Mouse (Mus musculus): ENCODE measurements around the gene Pdzrn4. TPM values are rescaled to one million over a fixed set of nuclear protein-coding genes. Genes with fewer than 3 reads are reported as not detected.

The Pdzrn4 gene
- polyA plus RNA-seq, 1 experiment from 2014 or later: 3.2 TPM

DNA sequence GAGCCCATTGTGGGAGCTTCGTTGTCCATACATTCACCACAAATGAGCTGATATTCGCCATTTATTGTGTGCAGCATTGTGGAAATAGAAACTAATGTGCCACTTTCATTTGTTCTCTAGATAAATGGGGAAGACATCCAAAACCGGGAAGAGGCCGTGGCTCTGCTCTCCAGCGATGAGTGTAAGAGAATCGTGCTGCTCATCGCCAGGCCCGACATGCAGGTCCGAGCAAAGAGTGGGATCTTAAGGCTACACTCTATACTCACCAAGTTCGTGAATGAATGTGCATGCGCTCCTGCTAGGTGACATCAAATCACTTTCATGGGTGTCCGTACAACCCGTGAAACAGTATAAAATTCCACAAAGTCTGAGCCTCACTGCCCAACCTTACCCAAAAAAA lies 355.9 kb downstream of the Pdzrn4 start:
- Histone ChIP-seq H3K36me3 (ENCODE audit: control insufficient read depth, insufficient read depth, low read length) (no peaks in the 10 kb centered on the region), H3K4me1 (replicated peaks; ENCODE audit: control insufficient read depth, insufficient read depth, low read length) (peaks cover 2% of the 10 kb centered on the region; the same call in 1 of the 2 replicates), H3K27me3 (ENCODE audit: control insufficient read depth, insufficient read depth, low read length) (no peaks in the 10 kb centered on the region), H3K4me3 (ENCODE audit: low read depth, low read length) (no peak overlapping the region), H3K27ac (ENCODE audit: low read depth, low read length) (no peak overlapping the region), H3K9ac (ENCODE audit: low read length) (no peak overlapping the region), H3K9me3 (ENCODE audit: control insufficient read depth, low read length) (no peaks in the 10 kb centered on the region), H3K4me2 (ENCODE audit: low read depth, low read length, severe bottlenecking) (no peak overlapping the region)
- ATAC-seq (replicated peaks; ENCODE audit: low FRiP score) (no peak), DNase-seq (ENCODE audit: low spot score) (no peak)
- 92% methylated on average over 13 of the region's 13 CpGs for WGBS

DNA sequence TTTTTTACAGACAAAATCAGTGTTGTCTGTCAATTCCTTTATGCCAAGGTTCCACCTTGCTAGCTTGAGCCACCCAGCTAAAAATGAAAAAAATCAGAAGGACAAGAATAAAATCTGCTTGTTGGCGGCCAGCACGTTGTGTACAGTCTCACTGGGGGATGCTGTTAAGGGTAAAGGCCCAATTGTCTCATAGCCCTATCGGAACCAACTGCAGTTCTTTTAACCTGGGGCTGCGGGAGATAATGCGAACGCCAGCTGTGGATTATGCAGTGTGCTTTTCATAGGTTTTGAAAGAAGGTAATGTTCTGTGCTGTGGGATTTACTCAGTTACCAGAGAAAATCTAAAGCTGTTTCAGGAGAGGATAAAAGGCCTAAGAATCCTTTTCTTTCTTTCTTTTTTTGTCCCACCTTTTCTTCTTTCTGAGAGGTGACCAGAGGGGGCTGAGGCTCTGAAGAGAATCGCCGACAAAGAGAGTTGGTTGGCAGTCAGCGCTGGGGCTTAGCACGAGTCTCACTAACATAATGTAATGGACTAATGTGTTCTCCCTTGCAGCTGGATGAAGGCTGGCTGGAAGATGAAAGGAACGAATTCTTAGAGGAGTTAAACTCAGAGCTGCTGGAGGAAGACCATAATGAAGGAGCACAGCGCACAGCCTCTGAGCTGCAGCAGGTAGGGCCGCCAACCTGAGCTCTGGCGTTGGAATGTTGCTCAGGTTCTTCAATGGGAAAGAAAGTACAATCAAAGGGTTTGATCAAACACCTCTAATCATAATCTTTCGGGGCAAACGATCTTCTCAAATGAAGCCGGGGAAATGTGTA lies 360.6 kb downstream of the Pdzrn4 start:
- Histone ChIP-seq H3K27ac (ENCODE audit: low read depth, low read length) (no peak overlapping the region), H3K9me3 (ENCODE audit: control insufficient read depth, low read length) (no peaks in the 10 kb centered on the region), H3K4me3 (ENCODE audit: low read depth, low read length) (no peak overlapping the region), H3K4me1 (replicated peaks; ENCODE audit: control insufficient read depth, insufficient read depth, low read length) (no peaks in the 10 kb centered on the region; the same call in 1 of the 2 replicates), H3K4me2 (ENCODE audit: low read depth, low read length, severe bottlenecking) (no peak overlapping the region), H3K9ac (ENCODE audit: low read length) (no peak overlapping the region), H3K27me3 (ENCODE audit: control insufficient read depth, insufficient read depth, low read length) (no peaks in the 10 kb centered on the region), H3K36me3 (ENCODE audit: control insufficient read depth, insufficient read depth, low read length) (no peaks in the 10 kb centered on the region)
- ATAC-seq (replicated peaks; ENCODE audit: low FRiP score): peak; percentile 62
- DNase-seq (ENCODE audit: low spot score): no peak
- 15% methylated on average over 17 of the region's 17 CpGs for WGBS

DNA sequence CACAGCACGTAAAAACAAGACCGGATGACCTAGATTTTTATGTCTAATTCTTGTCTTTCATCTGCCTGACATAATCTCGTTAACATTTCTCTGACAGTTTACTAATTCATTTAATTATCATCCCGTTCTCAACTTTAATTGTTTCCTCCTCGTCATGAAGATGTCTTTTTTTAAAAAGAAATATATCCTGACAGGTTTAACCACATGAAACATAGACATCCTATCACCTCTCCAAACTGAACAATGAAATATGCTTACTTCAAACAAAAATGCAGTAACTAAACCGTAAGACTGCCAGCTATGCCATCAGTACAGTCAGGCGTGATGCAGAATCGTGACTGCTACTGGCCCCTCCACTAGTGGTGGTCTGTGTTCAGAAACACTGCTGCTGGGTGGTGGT lies 362.3 kb downstream of the Pdzrn4 start:
- Histone ChIP-seq H3K9me3 (ENCODE audit: control insufficient read depth, low read length) (no peaks in the 10 kb centered on the region), H3K4me3 (ENCODE audit: low read depth, low read length) (no peak overlapping the region), H3K36me3 (ENCODE audit: control insufficient read depth, insufficient read depth, low read length) (no peaks in the 10 kb centered on the region), H3K27ac (ENCODE audit: low read depth, low read length) (no peak overlapping the region), H3K27me3 (ENCODE audit: control insufficient read depth, insufficient read depth, low read length) (no peaks in the 10 kb centered on the region), H3K4me1 (replicated peaks; ENCODE audit: control insufficient read depth, insufficient read depth, low read length) (no peaks in the 10 kb centered on the region; the same call in 1 of the 2 replicates), H3K9ac (ENCODE audit: low read length) (no peak overlapping the region), H3K4me2 (ENCODE audit: low read depth, low read length, severe bottlenecking) (no peak overlapping the region)
- 74% methylated on average over 8 of the region's 8 CpGs for WGBS
- ATAC-seq (replicated peaks; ENCODE audit: low FRiP score): no peak
- DNase-seq (ENCODE audit: low spot score): no peak

DNA sequence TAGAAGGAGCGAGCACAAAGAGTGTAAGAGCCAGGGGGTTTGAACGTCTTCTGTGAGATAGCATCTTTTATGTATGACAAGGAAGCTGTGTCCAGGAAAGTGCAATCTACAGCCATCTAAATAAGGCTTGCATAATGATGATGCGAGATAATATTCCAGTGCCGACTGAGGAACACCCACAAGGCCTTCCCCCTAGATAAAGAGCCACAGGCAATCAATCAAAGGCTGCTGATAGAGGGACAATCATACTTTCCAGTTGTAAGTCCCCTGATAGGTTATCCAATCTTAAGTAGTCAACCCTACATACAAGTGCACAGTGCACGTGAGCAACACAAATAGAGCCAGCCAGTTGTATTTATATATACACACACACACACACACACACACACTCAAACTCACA lies 366.6 kb downstream of the Pdzrn4 start:
- Histone ChIP-seq H3K4me3 (ENCODE audit: low read depth, low read length) (no peak overlapping the region), H3K9ac (ENCODE audit: low read length) (no peak overlapping the region), H3K27ac (ENCODE audit: low read depth, low read length) (no peak overlapping the region), H3K27me3 (ENCODE audit: control insufficient read depth, insufficient read depth, low read length) (no peaks in the 10 kb centered on the region), H3K4me1 (replicated peaks; ENCODE audit: control insufficient read depth, insufficient read depth, low read length) (no peaks in the 10 kb centered on the region), H3K4me2 (ENCODE audit: low read depth, low read length, severe bottlenecking) (no peak overlapping the region), H3K9me3 (ENCODE audit: control insufficient read depth, low read length) (no peaks in the 10 kb centered on the region), H3K36me3 (ENCODE audit: control insufficient read depth, insufficient read depth, low read length) (no peaks in the 10 kb centered on the region)
- 86% methylated on average over 5 of the region's 5 CpGs for WGBS
- ATAC-seq (replicated peaks; ENCODE audit: low FRiP score) (no peak), DNase-seq (ENCODE audit: low spot score) (no peak)

DNA sequence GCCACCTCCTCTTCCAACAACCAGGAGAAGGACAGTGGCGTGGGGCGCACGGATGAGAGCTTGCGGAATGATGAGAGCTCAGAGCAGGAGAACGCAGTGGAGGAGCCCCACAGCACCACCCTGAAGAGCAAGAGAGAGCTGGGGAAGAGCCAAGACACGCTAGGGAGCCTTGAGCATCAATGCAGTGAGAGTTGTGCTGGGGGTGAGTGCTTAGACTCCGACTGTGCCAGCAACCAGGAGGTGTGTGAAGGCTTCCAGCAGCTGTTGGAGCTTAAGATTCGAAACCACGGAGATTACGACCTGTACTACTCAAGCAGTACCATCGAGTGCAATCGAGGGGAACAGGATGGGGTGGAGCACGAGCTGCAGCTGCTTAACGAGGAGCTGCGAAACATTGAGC lies 372.9 kb downstream of the Pdzrn4 start:
- DNase-seq (ENCODE audit: low spot score): no peak
- H3K4me1 ChIP-seq (replicated peaks; ENCODE audit: control insufficient read depth, insufficient read depth, low read length): no peaks in the 10 kb centered on the region
- no peaks in the 10 kb centered on the region for H3K27me3 ChIP-seq (ENCODE audit: control insufficient read depth, insufficient read depth, low read length)
- no peak overlapping the region for H3K4me2 ChIP-seq (ENCODE audit: low read depth, low read length, severe bottlenecking)
- no peaks in the 10 kb centered on the region for H3K36me3 ChIP-seq (ENCODE audit: control insufficient read depth, insufficient read depth, low read length)
- H3K27ac ChIP-seq (ENCODE audit: low read depth, low read length): no peak overlapping the region
- no peak for ATAC-seq (replicated peaks; ENCODE audit: low FRiP score)
- H3K9me3 ChIP-seq (ENCODE audit: control insufficient read depth, low read length): no peaks in the 10 kb centered on the region
- H3K4me3 ChIP-seq (ENCODE audit: low read depth, low read length): no peak overlapping the region
- WGBS: 89% methylated on average over 15 of the region's 15 CpGs
- no peak overlapping the region for H3K9ac ChIP-seq (ENCODE audit: low read length)

DNA sequence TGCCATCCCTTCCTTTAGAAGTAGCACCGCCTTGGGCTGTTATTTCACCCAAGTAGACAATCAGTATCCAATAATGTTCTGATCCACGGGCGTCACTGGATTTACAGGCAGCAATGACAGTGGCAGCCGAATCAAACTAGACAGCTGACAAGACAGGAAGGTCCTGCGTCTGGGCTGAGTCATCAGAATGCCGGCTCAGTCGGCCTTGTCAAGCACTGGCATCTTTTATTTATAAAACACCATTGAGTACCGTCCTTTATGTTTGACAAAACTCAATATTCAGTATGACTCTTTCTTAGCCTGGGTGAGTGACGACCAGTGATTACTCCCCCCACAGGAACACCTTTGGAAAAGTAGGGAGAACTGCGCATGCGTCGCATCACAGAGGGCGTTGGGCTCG lies 391.4 kb downstream of the Pdzrn4 start:
- Histone ChIP-seq H3K4me2 (ENCODE audit: low read depth, low read length, severe bottlenecking) (no peak overlapping the region), H3K4me1 (replicated peaks; ENCODE audit: control insufficient read depth, insufficient read depth, low read length) (no peaks in the 10 kb centered on the region), H3K36me3 (ENCODE audit: control insufficient read depth, insufficient read depth, low read length) (no peaks in the 10 kb centered on the region), H3K27ac (ENCODE audit: low read depth, low read length) (no peak overlapping the region), H3K9ac (ENCODE audit: low read length) (no peak overlapping the region), H3K27me3 (ENCODE audit: control insufficient read depth, insufficient read depth, low read length) (no peaks in the 10 kb centered on the region), H3K9me3 (ENCODE audit: control insufficient read depth, low read length) (no peaks in the 10 kb centered on the region), H3K4me3 (ENCODE audit: low read depth, low read length) (no peak overlapping the region)
- DNase-seq (ENCODE audit: low spot score): no peak
- 85% methylated on average over 14 of the region's 14 CpGs for WGBS
- no peak for ATAC-seq (replicated peaks; ENCODE audit: low FRiP score)

DNA sequence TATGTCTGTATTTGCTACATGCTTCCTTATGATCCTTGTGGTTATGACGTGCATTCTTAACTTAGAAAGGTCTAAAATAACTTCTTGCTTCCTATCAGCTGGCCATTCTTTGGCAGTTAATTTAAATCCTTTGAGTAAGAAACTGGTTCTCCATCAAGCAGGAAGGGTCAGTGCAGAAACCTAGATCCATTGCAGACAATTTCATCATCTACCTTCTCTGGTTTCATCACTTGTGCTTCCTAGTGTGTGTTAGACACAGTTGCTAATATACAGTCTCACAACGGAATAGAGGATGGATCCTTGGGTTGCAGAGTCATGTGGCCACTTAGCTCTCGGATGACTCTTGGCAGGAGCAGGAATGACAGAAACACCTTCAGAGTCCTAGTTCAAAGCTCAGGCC lies 397.6 kb downstream of the Pdzrn4 start:
- H3K9ac ChIP-seq (ENCODE audit: low read length): no peak overlapping the region
- no peaks in the 10 kb centered on the region for H3K4me1 ChIP-seq (replicated peaks; ENCODE audit: control insufficient read depth, insufficient read depth, low read length)
- H3K27ac ChIP-seq (ENCODE audit: low read depth, low read length): no peak overlapping the region
- H3K4me3 ChIP-seq (ENCODE audit: low read depth, low read length): no peak overlapping the region
- no peaks in the 10 kb centered on the region for H3K36me3 ChIP-seq (ENCODE audit: control insufficient read depth, insufficient read depth, low read length)
- no peak overlapping the region for H3K4me2 ChIP-seq (ENCODE audit: low read depth, low read length, severe bottlenecking)
- no peaks in the 10 kb centered on the region for H3K27me3 ChIP-seq (ENCODE audit: control insufficient read depth, insufficient read depth, low read length)
- ATAC-seq (replicated peaks; ENCODE audit: low FRiP score) (no peak), DNase-seq (ENCODE audit: low spot score) (no peak)
- H3K9me3 ChIP-seq (ENCODE audit: control insufficient read depth, low read length): no peaks in the 10 kb centered on the region
- WGBS: 91% methylated on average over 3 of the region's 3 CpGs

DNA sequence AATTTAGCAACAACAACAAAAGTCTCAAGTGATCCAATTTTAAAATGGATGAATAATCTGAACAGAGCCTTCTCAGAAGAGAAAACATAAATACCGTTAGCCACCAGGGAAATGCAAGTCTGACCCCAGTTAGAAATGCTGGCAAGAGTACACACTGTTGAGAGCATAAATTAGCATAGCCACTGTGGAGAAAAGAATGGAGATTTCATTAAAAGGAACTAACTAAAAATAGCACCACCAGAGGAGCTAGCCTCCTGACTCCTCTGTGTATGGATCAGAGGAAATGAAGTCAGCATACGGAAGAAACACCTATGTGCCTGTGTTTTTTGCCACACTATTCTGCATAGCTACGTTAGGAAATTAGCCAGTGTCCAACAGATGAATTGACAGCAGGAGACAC lies 409.3 kb downstream of the Pdzrn4 start:
- 53% methylated on average over 3 of the region's 3 CpGs for WGBS
- no peak for ATAC-seq (replicated peaks; ENCODE audit: low FRiP score)

DNA sequence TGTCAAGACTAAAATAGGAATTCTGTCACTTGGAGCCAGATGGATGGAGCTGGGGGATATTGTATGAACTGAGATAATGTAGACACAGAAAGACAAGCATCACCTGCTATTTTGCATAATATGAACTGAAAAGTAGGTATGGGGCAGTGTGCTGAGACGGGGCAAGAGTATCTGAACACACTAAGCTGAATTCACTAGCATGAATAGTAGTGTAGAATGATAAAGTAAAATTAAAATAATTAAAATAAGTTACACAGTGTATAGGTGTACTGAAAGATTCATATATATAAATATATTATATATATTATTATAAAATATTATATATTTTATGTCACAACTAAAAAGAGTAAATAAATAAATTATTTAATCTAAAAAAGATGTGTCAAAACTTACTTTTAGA lies 409.7 kb downstream of the Pdzrn4 start:
- H3K27me3 ChIP-seq (ENCODE audit: control insufficient read depth, insufficient read depth, low read length): no peaks in the 10 kb centered on the region
- ATAC-seq (replicated peaks; ENCODE audit: low FRiP score) (no peak), DNase-seq (ENCODE audit: low spot score) (no peak)
- no peaks in the 10 kb centered on the region for H3K4me1 ChIP-seq (replicated peaks; ENCODE audit: control insufficient read depth, insufficient read depth, low read length)
- WGBS: 84% methylated on average over 1 of the region's 1 CpGs
- H3K9ac ChIP-seq (ENCODE audit: low read length): no peak overlapping the region
- no peaks in the 10 kb centered on the region for H3K9me3 ChIP-seq (ENCODE audit: control insufficient read depth, low read length)
- H3K4me3 ChIP-seq (ENCODE audit: low read depth, low read length): no peak overlapping the region
- no peak overlapping the region for H3K4me2 ChIP-seq (ENCODE audit: low read depth, low read length, severe bottlenecking)
- no peaks in the 10 kb centered on the region for H3K36me3 ChIP-seq (ENCODE audit: control insufficient read depth, insufficient read depth, low read length)
- no peak overlapping the region for H3K27ac ChIP-seq (ENCODE audit: low read depth, low read length)

More for the DNA sequence above, 409.3 kb downstream of the Pdzrn4 start:
- no peak overlapping the region for H3K27ac ChIP-seq (ENCODE audit: low read depth, low read length)
- H3K9ac ChIP-seq (ENCODE audit: low read length): no peak overlapping the region
- H3K4me3 ChIP-seq (ENCODE audit: low read depth, low read length): no peak overlapping the region
- H3K36me3 ChIP-seq (ENCODE audit: control insufficient read depth, insufficient read depth, low read length): no peaks in the 10 kb centered on the region
- no peaks in the 10 kb centered on the region for H3K27me3 ChIP-seq (ENCODE audit: control insufficient read depth, insufficient read depth, low read length)
- no peaks in the 10 kb centered on the region for H3K9me3 ChIP-seq (ENCODE audit: control insufficient read depth, low read length)
- no peaks in the 10 kb centered on the region for H3K4me1 ChIP-seq (replicated peaks; ENCODE audit: control insufficient read depth, insufficient read depth, low read length)
- H3K4me2 ChIP-seq (ENCODE audit: low read depth, low read length, severe bottlenecking): no peak overlapping the region
- DNase-seq (ENCODE audit: low spot score): no peak
